Mouse (Mus musculus): ENCODE data around the gene Slc7a4. TPM values are rescaled to one million over a fixed set of nuclear protein-coding genes. Genes with fewer than 3 reads are reported as not detected.
"Not testable (repeated sequence)": the region's sequence is repeated elsewhere in the genome, so short reads cannot be mapped to it uniquely, and the experiment has no call there.

Slc7a4 gene
- polyA plus RNA-seq (2015; fragmentation: Nextera tagmentation; extraction: Ambion mirVana) = 10.8 and 13.2 TPM in 2 replicates

GRCm38 (mm10) chr16:17583064-17583463 is at the start of gene Slc7a4:
TSS of gene Slc7a4 (minus strand) at chr16:17583214.
- Histone ChIP-seq H3K4me2 (ENCODE audit: low read depth, low read length) (no peak within 1 kb of the TSS), H3K36me3 (ENCODE audit: control insufficient read depth, insufficient read depth, low read length) (no peaks in the 10 kb centered on the region), H3K27me3 (ENCODE audit: control insufficient read depth, insufficient read depth, low read depth, low read length) (no peaks in the 10 kb centered on the region), H3K9me3 (ENCODE audit: control insufficient read depth, low read length) (no peaks in the 10 kb centered on the region; the same call in 1 of the 2 replicates), H3K4me3 (ENCODE audit: low read length) (no peak within 1 kb of the TSS), H3K27ac (ENCODE audit: low read length) (no peak within 1 kb of the TSS), H3K4me1 (replicated peaks; ENCODE audit: control insufficient read depth, insufficient read depth, low read length) (no peaks in the 10 kb centered on the region), H3K9ac (ENCODE audit: low read length) (no peak within 1 kb of the TSS)
- WGBS = 25% methylated on average over 8 of the region's 8 CpGs
- ATAC-seq (ENCODE audit: low read depth) = no peak

GRCm38 (mm10) chr16:17632580-17632979 is 49.6 kb upstream of the Slc7a4 start:
- no peak for ATAC-seq (ENCODE audit: low read depth)
- Histone ChIP-seq H3K4me3 (ENCODE audit: low read length) (no peak overlapping the region), H3K27ac (ENCODE audit: low read length) (no peak overlapping the region), H3K36me3 (ENCODE audit: control insufficient read depth, insufficient read depth, low read length) (peaks cover 21% of the 10 kb centered on the region), H3K4me2 (ENCODE audit: low read depth, low read length) (no peak overlapping the region), H3K9ac (ENCODE audit: low read length) (no peak overlapping the region), H3K9me3 (ENCODE audit: control insufficient read depth, low read length) (no peaks in the 10 kb centered on the region), H3K27me3 (ENCODE audit: control insufficient read depth, insufficient read depth, low read depth, low read length) (no peaks in the 10 kb centered on the region), H3K4me1 (replicated peaks; ENCODE audit: control insufficient read depth, insufficient read depth, low read length) (no peaks in the 10 kb centered on the region)
- 100% methylated on average over 2 of the region's 2 CpGs for WGBS

GRCm38 (mm10) chr16:17626269-17626555 is 43.2 kb upstream of the Slc7a4 start:
- H3K36me3 ChIP-seq (ENCODE audit: control insufficient read depth, insufficient read depth, low read length) = peaks cover 31% of the 10 kb centered on the region
- no peaks in the 10 kb centered on the region for H3K27me3 ChIP-seq (ENCODE audit: control insufficient read depth, insufficient read depth, low read depth, low read length)
- H3K4me2 ChIP-seq (ENCODE audit: low read depth, low read length) = no peak overlapping the region
- 90% methylated on average over 5 of the region's 5 CpGs for WGBS
- no peaks in the 10 kb centered on the region for H3K4me1 ChIP-seq (replicated peaks; ENCODE audit: control insufficient read depth, insufficient read depth, low read length)
- H3K9me3 ChIP-seq (ENCODE audit: control insufficient read depth, low read length) = no peaks in the 10 kb centered on the region
- peak overlapping the region; percentile 48 for H3K27ac ChIP-seq (ENCODE audit: low read length)
- no peak overlapping the region for H3K4me3 ChIP-seq (ENCODE audit: low read length)
- H3K9ac ChIP-seq (ENCODE audit: low read length) = no peak overlapping the region
- ATAC-seq (ENCODE audit: low read depth) = no peak; the same call in 1 of the 2 replicates

GRCm38 (mm10) chr16:17625488-17626268 is 42.7 kb upstream of the Slc7a4 start:
- Histone ChIP-seq H3K4me2 (ENCODE audit: low read depth, low read length) (no peak overlapping the region), H3K9ac (ENCODE audit: low read length) (no peak overlapping the region), H3K36me3 (ENCODE audit: control insufficient read depth, insufficient read depth, low read length) (peaks cover 28% of the 10 kb centered on the region), H3K27me3 (ENCODE audit: control insufficient read depth, insufficient read depth, low read depth, low read length) (no peaks in the 10 kb centered on the region), H3K4me1 (replicated peaks; ENCODE audit: control insufficient read depth, insufficient read depth, low read length) (peaks cover under 1% of the 10 kb centered on the region; the same call in 1 of the 2 replicates), H3K27ac (ENCODE audit: low read length) (peak overlapping the region; percentile 48), H3K9me3 (ENCODE audit: control insufficient read depth, low read length) (no peaks in the 10 kb centered on the region), H3K4me3 (ENCODE audit: low read length) (no peak overlapping the region)
- ATAC-seq (ENCODE audit: low read depth) = peak; percentile 87
- WGBS = 50% methylated on average over 8 of the region's 8 CpGs

- Histone ChIP-seq H3K9me3 (ENCODE audit: control insufficient read depth, low read length) (no peaks in the 10 kb centered on the region), H3K9ac (ENCODE audit: low read length) (no peak overlapping the region), H3K4me1 (replicated peaks; ENCODE audit: control insufficient read depth, insufficient read depth, low read length) (peaks cover 10% of the 10 kb centered on the region), H3K36me3 (ENCODE audit: control insufficient read depth, insufficient read depth, low read length) (peaks cover 14% of the 10 kb centered on the region), H3K4me2 (ENCODE audit: low read depth, low read length) (no peak overlapping the region), H3K27ac (ENCODE audit: low read length) (no peak overlapping the region), H3K27me3 (ENCODE audit: control insufficient read depth, insufficient read depth, low read depth, low read length) (no peaks in the 10 kb centered on the region), H3K4me3 (ENCODE audit: low read length) (no peak overlapping the region)
- WGBS = 81% methylated on average over 1 of the region's 1 CpGs
- ATAC-seq (ENCODE audit: low read depth) = no peak
These were observed 38.9 kb upstream of the Slc7a4 start for GRCm38 (mm10) chr16:17621936-17622335.

- peak within 1 kb of the TSS; percentile 97 for H3K9ac ChIP-seq (ENCODE audit: low read length)
- H3K4me3 ChIP-seq (ENCODE audit: low read length) = peak within 1 kb of the TSS; percentile 100
- WGBS = 2% methylated on average over 60 of the region's 60 CpGs
- H3K27me3 ChIP-seq (ENCODE audit: control insufficient read depth, insufficient read depth, low read depth, low read length) = no peaks in the 10 kb centered on the region
- ATAC-seq (ENCODE audit: low read depth) = peak; percentile 80
- H3K36me3 ChIP-seq (ENCODE audit: control insufficient read depth, insufficient read depth, low read length) = peaks cover 2% of the 10 kb centered on the region; the same call in 1 of the 2 replicates
- H3K27ac ChIP-seq (ENCODE audit: low read length) = peak within 1 kb of the TSS; percentile 25
- H3K9me3 ChIP-seq (ENCODE audit: control insufficient read depth, low read length) = no peaks in the 10 kb centered on the region
- peak within 1 kb of the TSS; percentile 90 for H3K4me2 ChIP-seq (ENCODE audit: low read depth, low read length)
- H3K4me1 ChIP-seq (replicated peaks; ENCODE audit: control insufficient read depth, insufficient read depth, low read length) = peaks cover 10% of the 10 kb centered on the region
These were observed 36.4 kb upstream of the Slc7a4 start, which contains the start of gene Smpd4 for GRCm38 (mm10) chr16:17619198-17620105. TSS of gene Smpd4 (plus strand) at chr16:17619354.

- Histone ChIP-seq H3K4me3 (ENCODE audit: low read length) (no peak overlapping the region), H3K9ac (ENCODE audit: low read length) (no peak overlapping the region), H3K9me3 (ENCODE audit: control insufficient read depth, low read length) (no peaks in the 10 kb centered on the region), H3K36me3 (ENCODE audit: control insufficient read depth, insufficient read depth, low read length) (no peaks in the 10 kb centered on the region; the same call in 1 of the 2 replicates), H3K4me2 (ENCODE audit: low read depth, low read length) (peak overlapping the region; percentile 21; the same call in 1 of the 2 replicates), H3K27ac (ENCODE audit: low read length) (no peak overlapping the region), H3K4me1 (replicated peaks; ENCODE audit: control insufficient read depth, insufficient read depth, low read length) (peaks cover 10% of the 10 kb centered on the region), H3K27me3 (ENCODE audit: control insufficient read depth, insufficient read depth, low read depth, low read length) (no peaks in the 10 kb centered on the region)
- 6% methylated on average over 13 of the region's 13 CpGs for WGBS
- peak; percentile 68 for ATAC-seq (ENCODE audit: low read depth)
These were observed 35.0 kb upstream of the Slc7a4 start for GRCm38 (mm10) chr16:17617922-17618565.

- 72% methylated on average over 5 of the region's 5 CpGs for WGBS
- Histone ChIP-seq H3K27ac (ENCODE audit: low read length) (no peak overlapping the region), H3K4me2 (ENCODE audit: low read depth, low read length) (no peak overlapping the region), H3K4me1 (replicated peaks; ENCODE audit: control insufficient read depth, insufficient read depth, low read length) (peaks cover 10% of the 10 kb centered on the region), H3K9me3 (ENCODE audit: control insufficient read depth, low read length) (no peaks in the 10 kb centered on the region), H3K27me3 (ENCODE audit: control insufficient read depth, insufficient read depth, low read depth, low read length) (no peaks in the 10 kb centered on the region), H3K9ac (ENCODE audit: low read length) (no peak overlapping the region), H3K36me3 (ENCODE audit: control insufficient read depth, insufficient read depth, low read length) (no peaks in the 10 kb centered on the region), H3K4me3 (ENCODE audit: low read length) (no peak overlapping the region)
- ATAC-seq (ENCODE audit: low read depth) = no peak
These were observed 33.2 kb upstream of the Slc7a4 start for GRCm38 (mm10) chr16:17616212-17616611.

GRCm38 (mm10) chr16:17614740-17615139 is 31.7 kb upstream of the Slc7a4 start:
- ATAC-seq (ENCODE audit: low read depth); H3K27me3 ChIP-seq (ENCODE audit: control insufficient read depth, insufficient read depth, low read depth, low read length); H3K9me3 ChIP-seq (ENCODE audit: control insufficient read depth, low read length); H3K27ac ChIP-seq (ENCODE audit: low read length); H3K4me1 ChIP-seq (replicated peaks; ENCODE audit: control insufficient read depth, insufficient read depth, low read length); H3K36me3 ChIP-seq (ENCODE audit: control insufficient read depth, insufficient read depth, low read length); H3K4me2 ChIP-seq (ENCODE audit: low read depth, low read length); H3K9ac ChIP-seq (ENCODE audit: low read length); H3K4me3 ChIP-seq (ENCODE audit: low read length): not testable (repeated sequence)
- WGBS = 92% methylated on average over 6 of the region's 6 CpGs

Data from lung, embryonic 16.5 days (tissue).